Mouse (Mus musculus) ES-E14 (cell line): ENCODE results near the gene Lgr5.

Experiments
- CHD2 ChIP-seq: IDR thresholded peaks from 2 replicates; pipeline ENCODE4 v1.6.1; 2014; ENCODE audit warnings: mild to moderate bottlenecking, low read depth, low read length, inconsistent platforms
- HCFC1 ChIP-seq: IDR thresholded peaks from 2 replicates; pipeline ENCODE4 v1.6.1; 2012; ENCODE audit warnings: low read length, inconsistent platforms, borderline replicate concordance; ENCODE audit not compliant: insufficient read depth
- MAFK ChIP-seq: IDR thresholded peaks from 2 replicates; pipeline ENCODE4 v1.6.1; 2014; ENCODE audit warnings: mild to moderate bottlenecking, low read depth, low read length, inconsistent platforms; ENCODE audit not compliant: insufficient read depth
- ZC3H11A ChIP-seq: IDR thresholded peaks from 2 replicates; pipeline ENCODE4 v1.6.1; 2012; ENCODE audit warnings: low read depth, mild to moderate bottlenecking, inconsistent platforms, low read length, borderline replicate concordance
- ZNF384 ChIP-seq: IDR thresholded peaks from 2 replicates; pipeline ENCODE4 v1.6.1; 2012; ENCODE audit warnings: low read depth, low read length, inconsistent platforms

DNA sequence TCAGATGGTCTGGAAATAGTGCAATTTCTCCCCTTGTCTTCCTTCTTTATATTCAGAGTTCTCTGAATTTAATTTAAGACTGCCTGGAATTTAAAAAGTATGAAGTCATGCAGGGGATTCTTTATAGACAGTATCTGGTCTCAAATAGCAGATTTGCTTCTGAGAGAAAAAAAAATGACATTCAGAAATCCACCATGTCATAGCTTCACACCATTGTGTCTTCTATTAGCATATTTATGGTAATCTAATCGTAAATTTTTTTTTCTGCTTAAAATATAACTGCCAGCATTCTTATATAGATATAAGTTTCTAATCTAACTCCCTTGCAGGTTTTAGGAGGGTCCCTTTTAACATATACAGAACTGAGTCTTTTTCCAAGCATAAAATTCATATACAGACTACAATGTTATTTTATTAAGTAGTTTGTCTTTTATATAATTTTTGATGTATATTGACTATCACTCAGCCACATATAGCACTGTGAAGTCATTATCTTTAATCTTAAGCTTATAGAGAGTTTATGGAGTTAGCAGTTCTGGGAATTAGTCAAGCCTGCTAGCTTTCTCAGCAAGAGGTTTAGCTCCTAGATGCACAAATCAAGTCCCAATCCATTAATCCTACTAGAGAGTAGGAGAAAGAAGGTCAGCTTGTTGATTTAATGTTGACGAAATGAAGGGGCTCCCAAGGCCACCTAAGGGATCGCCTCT lies 15.7 kb downstream of the Lgr5 start:
- TF ChIP-seq ZNF384 (no peak), CHD2 (no peak), ZC3H11A (no peak), MAFK (no peak), HCFC1 (no peak)
